Mouse (Mus musculus): ENCODE data around the gene Notum.

Gene Notum

GRCm38 (mm10) chr11:120615606-120616203 lies 45.3 kb downstream of the Notum start:
- no peak for DNase-seq

DNA sequence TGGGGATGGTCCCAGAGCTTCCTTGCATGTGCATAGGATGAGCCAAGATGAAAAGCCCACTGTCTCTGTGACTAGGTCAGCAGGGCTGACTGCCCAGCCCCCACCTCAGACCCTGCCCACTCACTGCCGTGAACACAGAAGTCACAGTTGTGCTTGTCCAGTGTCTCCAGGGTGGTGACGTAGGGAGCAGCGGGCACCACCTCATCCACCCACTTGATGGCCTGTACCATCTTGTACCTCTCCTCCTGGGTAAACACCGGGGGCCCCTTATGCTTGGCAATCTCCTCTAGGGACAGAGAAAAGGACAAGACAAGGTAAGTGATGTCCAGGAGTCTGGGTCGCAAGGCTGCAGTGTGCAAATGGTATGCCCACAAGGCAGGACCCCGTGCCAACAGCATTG lies 45.8 kb downstream of the Notum start:
- no peak for DNase-seq

GRCm38 (mm10) chr11:120613976-120614375 lies 47.0 kb downstream of the Notum start:
- no peak for DNase-seq

- no peak for DNase-seq
These were observed 47.4 kb downstream of the Notum start for GRCm38 (mm10) chr11:120613481-120613972.

DNA sequence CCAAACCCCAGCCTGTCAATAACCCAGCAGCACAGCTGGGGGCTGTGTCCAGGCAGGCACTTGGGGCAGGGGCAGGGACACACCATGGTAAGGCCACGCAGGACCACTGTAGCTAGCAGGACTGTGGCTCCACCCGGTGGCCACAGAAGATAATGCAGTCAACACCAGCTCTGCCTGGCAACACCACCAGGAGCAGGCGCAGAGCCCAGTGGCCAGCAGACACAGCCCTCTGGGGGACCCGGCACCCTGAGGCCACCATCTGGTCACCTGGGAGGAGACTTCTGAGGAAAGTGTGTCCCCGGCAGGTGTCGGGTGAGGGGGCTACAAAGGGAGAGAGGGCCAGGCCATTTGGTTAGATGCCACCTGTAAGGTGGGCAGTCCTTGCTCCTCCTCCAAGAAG lies 48.2 kb downstream of the Notum start:
- DNase-seq: peak in 1 of 2 experiments; percentile 51

GRCm38 (mm10) chr11:120610477-120611046 lies 50.4 kb downstream of the Notum start:
- no peak for DNase-seq

GRCm38 (mm10) chr11:120609250-120609649 lies 51.7 kb downstream of the Notum start:
- DNase-seq: no peak

DNA sequence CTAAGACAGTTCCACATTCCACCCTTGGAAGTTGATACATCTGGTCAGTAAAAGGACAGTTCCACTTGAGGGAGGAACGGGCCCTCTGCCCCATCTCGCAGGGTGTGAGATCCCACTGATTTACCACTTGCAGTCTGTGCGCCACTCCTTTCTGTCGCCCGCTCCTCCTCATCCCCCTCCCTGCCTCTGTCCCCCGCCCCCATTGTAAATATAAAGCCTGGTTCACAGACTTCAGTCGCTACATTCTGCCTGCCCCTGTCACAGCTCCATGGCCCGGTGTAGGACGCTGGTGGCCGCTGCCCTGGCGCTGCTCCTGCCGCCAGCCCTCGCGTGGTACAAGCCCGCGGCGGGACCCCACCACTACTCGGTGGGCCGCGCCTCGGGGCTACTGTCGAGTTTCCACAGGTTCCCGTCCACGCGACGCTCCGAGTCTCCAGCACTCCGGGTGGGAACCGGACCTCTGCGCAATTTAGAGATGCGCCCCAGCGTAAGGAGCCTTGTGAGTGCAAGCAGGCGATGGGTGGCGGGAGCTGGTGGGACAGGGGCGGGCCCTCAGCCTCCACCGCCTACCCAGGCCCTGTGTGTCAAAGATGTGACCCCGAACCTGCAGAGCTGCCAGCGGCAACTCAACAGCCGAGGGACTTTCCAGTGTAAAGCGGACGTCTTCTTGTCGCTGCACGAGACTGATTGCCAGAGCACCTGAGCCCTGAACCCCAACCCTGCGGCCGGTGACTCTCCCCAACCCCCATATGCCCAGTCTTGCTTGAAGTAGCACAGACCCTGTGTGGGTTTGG lies 52.5 kb downstream of the Notum start, which contains the start of gene Npb:
Npb (plus strand) TSS at position 237 of the 794 bp plus-strand sequence.
- DNase-seq: no peak

DNA sequence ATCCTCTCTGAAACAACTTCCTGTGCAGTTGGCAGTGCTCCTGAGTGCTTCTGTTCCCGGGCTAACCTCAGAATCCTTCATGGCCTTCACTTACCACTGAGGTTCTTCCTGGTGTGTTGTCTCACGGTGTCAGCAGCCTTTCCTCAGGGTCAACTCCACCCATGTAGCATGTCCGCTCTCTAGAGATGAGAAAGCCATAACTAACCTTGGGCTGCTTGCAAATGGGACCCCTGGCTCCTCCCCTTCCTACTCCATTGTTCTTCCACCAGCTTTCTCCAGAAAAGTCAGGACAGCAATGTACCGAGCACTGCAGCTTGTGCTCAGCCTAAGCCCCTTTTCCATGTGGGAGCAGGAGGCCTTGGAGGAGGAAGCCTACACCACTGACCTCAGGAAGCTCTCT lies 54.2 kb downstream of the Notum start:
- DNase-seq: no peak

GRCm38 (mm10) chr11:120605667-120606066 lies 55.3 kb downstream of the Notum start:
- no peak for DNase-seq
